Mouse (Mus musculus): Measurements from ENCODE around the gene C1d. TPM values are rescaled to one million over a fixed set of nuclear protein-coding genes. Genes with fewer than 3 reads are reported as not detected.
A peak's percentile ranks its signal among the peaks of the same experiment; 100 is the strongest.

The C1d gene
- polyA plus RNA-seq, 1 experiment from 2014 or later = 90.7 TPM

GRCm38 (mm10) chr11:17267176-17267575, 9.8 kb downstream of the C1d start:
- H3K27ac ChIP-seq = no peak overlapping the region
- no peak for DNase-seq (ENCODE audit: low spot score)
- no peaks in the 10 kb centered on the region for H3K4me1 ChIP-seq
- peaks cover 28% of the 10 kb centered on the region for H3K36me3 ChIP-seq
- H3K4me3 ChIP-seq = no peak overlapping the region
- H3K27me3 ChIP-seq (ENCODE audit: low read depth, poor library complexity, severe bottlenecking) = no peaks in the 10 kb centered on the region
- H3K9me3 ChIP-seq (replicated peaks) = no peaks in the 10 kb centered on the region
- WGBS = 93% methylated on average over 4 of the region's 4 CpGs

GRCm38 (mm10) chr11:17268801-17269200, 11.4 kb downstream of the C1d start:
- H3K9me3 ChIP-seq (replicated peaks) = no peaks in the 10 kb centered on the region
- WGBS = 85% methylated on average over 1 of the region's 1 CpGs
- no peaks in the 10 kb centered on the region for H3K4me1 ChIP-seq
- H3K27ac ChIP-seq = no peak overlapping the region
- no peak for DNase-seq (ENCODE audit: low spot score)
- H3K27me3 ChIP-seq (ENCODE audit: low read depth, poor library complexity, severe bottlenecking) = no peaks in the 10 kb centered on the region
- no peak overlapping the region for H3K4me3 ChIP-seq
- H3K36me3 ChIP-seq = peaks cover 28% of the 10 kb centered on the region

DNA sequence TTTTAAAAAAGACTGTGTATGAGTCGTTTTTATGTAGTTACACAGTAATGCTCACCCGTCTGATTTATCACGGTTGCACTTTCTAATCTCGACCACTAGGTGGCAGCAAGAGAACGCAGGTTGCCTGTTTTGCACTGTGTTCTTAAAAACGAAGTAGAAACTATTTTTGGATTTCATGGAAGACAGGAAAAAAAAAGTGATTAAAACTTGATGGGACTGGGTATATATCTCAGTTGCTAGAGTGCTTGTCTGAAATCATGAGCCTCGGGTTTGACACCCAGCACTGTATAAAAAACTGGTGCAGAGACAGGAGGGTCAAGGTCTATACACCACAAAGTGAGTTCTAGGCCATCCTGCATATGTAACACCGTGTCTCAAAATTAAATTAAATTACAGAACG, 22.6 kb downstream of the C1d start:
- WGBS = 16% methylated on average over 9 of the region's 9 CpGs
- H3K36me3 ChIP-seq = no peaks in the 10 kb centered on the region

GRCm38 (mm10) chr11:17284055-17284454, 26.7 kb downstream of the C1d start:
- DNase-seq (ENCODE audit: low spot score) = no peak

More for the DNA sequence above, 22.6 kb downstream of the C1d start:
- Histone ChIP-seq H3K27ac (no peak overlapping the region), H3K27me3 (ENCODE audit: low read depth, poor library complexity, severe bottlenecking) (peaks cover 9% of the 10 kb centered on the region), H3K4me1 (no peaks in the 10 kb centered on the region), H3K4me3 (no peak overlapping the region), H3K9me3 (replicated peaks) (no peaks in the 10 kb centered on the region)
- DNase-seq (ENCODE audit: low spot score) = peak; percentile 63

DNA sequence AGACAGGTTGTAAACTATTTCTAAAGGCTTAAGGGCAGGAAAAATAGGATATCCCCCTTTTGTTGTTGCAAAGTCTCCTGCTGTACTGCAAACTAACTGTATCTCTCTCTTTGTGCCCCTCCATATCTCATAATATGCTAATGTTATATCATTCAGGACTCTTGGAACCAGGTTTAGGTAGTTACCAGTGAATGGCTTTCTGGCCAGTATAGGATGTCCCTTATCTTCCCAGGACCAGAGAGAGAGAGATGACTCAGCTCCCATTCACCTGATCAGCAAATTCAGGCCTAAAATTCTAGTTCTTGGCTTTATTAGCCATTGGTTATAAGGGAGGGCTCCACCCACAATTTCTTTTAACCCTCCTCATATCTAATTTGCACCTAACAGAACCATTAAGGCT, 31.5 kb downstream of the C1d start:
- DNase-seq (ENCODE audit: low spot score) = no peak

More at GRCm38 (mm10) chr11:17284055-17284454, 26.7 kb downstream of the C1d start:
- no peak overlapping the region for H3K4me3 ChIP-seq
- no peaks in the 10 kb centered on the region for H3K36me3 ChIP-seq
- H3K27ac ChIP-seq = no peak overlapping the region
- 76% methylated on average over 10 of the region's 10 CpGs for WGBS
- H3K27me3 ChIP-seq (ENCODE audit: low read depth, poor library complexity, severe bottlenecking) = peaks cover 3% of the 10 kb centered on the region; the same call in 1 of the 2 replicates
- H3K9me3 ChIP-seq (replicated peaks) = no peaks in the 10 kb centered on the region
- no peaks in the 10 kb centered on the region for H3K4me1 ChIP-seq

DNA sequence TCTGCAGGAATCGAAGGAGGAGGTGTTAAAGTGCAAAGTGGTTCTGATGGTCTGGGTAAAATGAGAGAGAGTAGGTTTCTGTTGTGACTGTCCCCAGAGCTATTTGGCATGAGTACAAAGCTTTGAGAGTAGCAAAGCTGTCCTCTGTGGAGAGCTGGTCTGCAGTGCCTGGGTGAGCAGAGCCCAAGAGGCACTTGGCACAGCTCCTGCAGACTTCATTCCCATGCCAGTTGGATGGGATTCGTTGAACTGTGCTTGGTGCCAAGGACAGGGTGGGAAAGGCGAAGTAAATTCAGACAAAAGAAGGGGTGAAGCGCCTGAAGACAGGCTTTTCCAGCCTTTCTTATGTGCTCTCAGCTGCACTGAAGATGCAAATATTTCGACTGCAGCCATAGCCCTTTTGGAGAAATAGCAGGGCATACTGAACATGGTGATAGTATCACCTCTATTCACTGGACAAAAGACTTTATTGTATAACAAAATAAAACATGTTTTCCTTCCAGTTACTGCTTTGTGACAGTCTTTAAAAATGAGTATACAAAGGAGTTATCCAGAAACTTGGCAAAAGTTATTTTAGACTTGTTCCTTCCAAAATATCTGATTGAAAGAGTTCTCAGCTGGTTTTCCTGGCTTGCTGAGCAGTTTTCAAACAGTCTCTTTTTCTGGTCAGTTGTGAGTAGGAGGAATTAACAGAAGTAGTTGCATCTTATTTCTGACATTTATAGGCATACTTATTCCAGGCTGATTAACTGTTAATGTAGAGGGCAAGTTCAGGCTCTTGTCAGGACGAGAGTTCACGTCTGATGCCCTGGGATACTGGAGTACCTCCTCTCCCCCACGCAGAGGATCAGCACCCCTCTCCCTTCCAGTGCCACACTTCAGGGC, 48.9 kb downstream of the C1d start:
- Histone ChIP-seq H3K36me3 (no peaks in the 10 kb centered on the region), H3K4me3 (no peak overlapping the region), H3K27me3 (ENCODE audit: low read depth, poor library complexity, severe bottlenecking) (no peaks in the 10 kb centered on the region), H3K27ac (no peak overlapping the region), H3K9me3 (replicated peaks) (no peaks in the 10 kb centered on the region), H3K4me1 (no peaks in the 10 kb centered on the region)
- DNase-seq (ENCODE audit: low spot score) = no peak
- 76% methylated on average over 8 of the region's 8 CpGs for WGBS

More for the DNA sequence above, 31.5 kb downstream of the C1d start:
- no peaks in the 10 kb centered on the region for H3K4me1 ChIP-seq
- H3K4me3 ChIP-seq = no peak overlapping the region
- no peaks in the 10 kb centered on the region for H3K27me3 ChIP-seq (ENCODE audit: low read depth, poor library complexity, severe bottlenecking)
- H3K36me3 ChIP-seq = no peaks in the 10 kb centered on the region
- no peak overlapping the region for H3K27ac ChIP-seq
- no peaks in the 10 kb centered on the region for H3K9me3 ChIP-seq (replicated peaks)

GRCm38 (mm10) chr11:17307457-17307856, 50.1 kb downstream of the C1d start:
- no peak overlapping the region for H3K4me3 ChIP-seq
- no peak overlapping the region for H3K27ac ChIP-seq
- H3K36me3 ChIP-seq = no peaks in the 10 kb centered on the region
- no peak for DNase-seq (ENCODE audit: low spot score)
- H3K4me1 ChIP-seq = no peaks in the 10 kb centered on the region
- H3K9me3 ChIP-seq (replicated peaks) = no peaks in the 10 kb centered on the region
- no peaks in the 10 kb centered on the region for H3K27me3 ChIP-seq (ENCODE audit: low read depth, poor library complexity, severe bottlenecking)

Other genes starting within 250 kb of the C1d start
- gene Cnrip1, start 206.0 kb upstream of the C1d start, polyA plus RNA-seq (2016; fragmentation: Nextera tagmentation; extraction: Ambion mirVana) = 7.9 and 9.7 TPM in 2 replicates
- 3.4 TPM in 2 replicates for gene Plek, start 205.2 kb upstream of the C1d start, polyA plus RNA-seq (2016; fragmentation: Nextera tagmentation; extraction: Ambion mirVana)
- 69.3 and 74.8 TPM in 2 replicates for gene Ppp3r1, start 98.3 kb upstream of the C1d start, polyA plus RNA-seq (2016; fragmentation: Nextera tagmentation; extraction: Ambion mirVana)
- gene Wdr92, start 75.5 kb upstream of the C1d start, polyA plus RNA-seq (2016; fragmentation: Nextera tagmentation; extraction: Ambion mirVana) = 31.7 and 32.3 TPM in 2 replicates
- gene Pno1, start 46.0 kb upstream of the C1d start, polyA plus RNA-seq (2016; fragmentation: Nextera tagmentation; extraction: Ambion mirVana) = 117 and 135 TPM in 2 replicates

Data from limb, embryonic 10.5 days (tissue).